Mouse (Mus musculus) hindbrain, embryonic 15.5 days (tissue): ENCODE data around the gene Ctcf. TPM values are rescaled to one million over a fixed set of nuclear protein-coding genes. Genes with fewer than 3 reads are reported as not detected.

Experiments
- ATAC-seq: fragments of 200-750 bp; cut with Nextera tagmentation; 2 replicates; pipeline ENCODE4 v1.8.0; 2017; ENCODE audit warnings: low read depth, moderate number of reproducible peaks, moderate TSS enrichment; ENCODE audit not compliant: low FRiP score
- H3K27ac ChIP-seq: fragments of 300-500 bp; sonication (generic); replicated peaks from 2 replicates; pipeline ENCODE4 v1.5.1; 2015; ENCODE audit warnings: mild to moderate bottlenecking, inconsistent platforms
- H3K27me3 ChIP-seq: fragments of 300-500 bp; sonication (generic); 2 replicates; pipeline ENCODE4 v1.6.1; 2015; ENCODE audit warnings: control low read depth, inconsistent platforms
- H3K36me3 ChIP-seq: fragments of 300-500 bp; sonication (generic); 2 replicates; pipeline ENCODE4 v1.6.1; 2015; ENCODE audit warnings: control low read depth, inconsistent platforms
- H3K4me1 ChIP-seq: fragments of 300-500 bp; sonication (generic); replicated peaks from 2 replicates; pipeline ENCODE4 v1.6.1; 2015; ENCODE audit warnings: control low read depth, inconsistent platforms
- H3K4me2 ChIP-seq: fragments of 300-500 bp; sonication (generic); 2 replicates; pipeline ENCODE4 v1.6.1; 2015; ENCODE audit warnings: moderate library complexity, mild to moderate bottlenecking, inconsistent platforms
- H3K4me3 ChIP-seq: fragments of 300-500 bp; sonication (generic); 2 replicates; pipeline ENCODE4 v1.5.1; 2015; ENCODE audit warnings: mild to moderate bottlenecking, inconsistent platforms
- H3K9ac ChIP-seq: fragments of 300-500 bp; sonication (generic); 2 replicates; pipeline ENCODE4 v1.6.1; 2015; ENCODE audit warnings: inconsistent platforms
- H3K9me3 ChIP-seq: fragments of 300-500 bp; sonication (generic); 2 replicates; pipeline ENCODE4 v1.6.1; 2016; ENCODE audit warnings: control low read depth, inconsistent platforms
- WGBS: fragments of 180-500 bp; shearing (Covaris S2); methylation state at CpG from one replicate; pipeline ENCODE4 v1.1.7; 2015; 5-methylcytosine and 5-hydroxymethylcytosine counted together
- polyA plus RNA-seq: library from polyadenylated mRNA; unstranded; fragments of >200 nt; fragmentation: Nextera tagmentation; extraction: Ambion mirVana; gene quantifications from 2 replicates; pipeline ENCODE4 v1.2.1, GENCODE M21; 2015

Gene Ctcf
- polyA plus RNA-seq, 1 experiment from 2014 or later: 100 TPM

DNA sequence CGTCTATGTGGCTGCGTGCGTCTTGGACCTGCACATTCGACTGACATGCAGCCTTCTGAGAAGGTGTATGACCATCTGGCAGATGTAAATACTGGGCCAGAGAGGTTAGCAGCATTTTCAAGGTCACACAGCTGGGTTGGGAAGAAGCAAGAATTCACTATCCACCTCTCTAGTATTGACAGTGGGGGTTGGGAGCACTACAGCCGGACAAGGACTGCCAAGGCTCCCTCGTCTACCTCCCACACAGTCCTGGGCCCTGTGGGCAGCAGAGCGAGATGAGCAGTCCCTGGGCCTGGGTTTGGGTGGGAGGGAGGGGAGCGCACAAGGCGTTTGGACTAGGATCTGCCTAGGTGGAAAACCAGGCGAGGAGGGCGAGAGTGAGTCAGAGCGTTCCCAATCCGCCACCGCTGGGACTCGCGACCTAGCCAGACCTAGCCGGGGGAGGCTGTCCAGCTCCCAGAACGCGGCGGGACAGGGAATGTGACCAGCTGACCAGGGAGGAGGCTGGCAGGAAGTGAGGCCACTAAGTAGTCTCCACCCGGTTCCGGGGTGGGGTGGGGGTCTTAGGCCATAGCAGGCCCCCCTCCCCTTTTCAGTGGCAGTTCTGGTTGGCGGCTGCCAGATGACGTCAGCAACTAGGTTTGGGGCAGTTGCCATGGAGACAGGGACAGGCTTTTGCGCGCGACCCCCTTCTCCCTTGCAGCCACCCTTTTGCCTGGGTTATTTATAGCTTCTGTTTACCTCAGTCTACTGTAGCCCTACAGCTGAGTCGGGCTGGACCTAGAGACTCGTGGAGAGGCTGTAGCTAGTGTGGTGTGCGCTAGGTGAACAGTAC lies 30.0 kb upstream of the Ctcf start:
- peak overlapping the region; percentile 87 for H3K9ac ChIP-seq
- WGBS: under 1% methylated on average over 30 of the region's 30 CpGs
- H3K4me3 ChIP-seq: peak overlapping the region; percentile 74
- no peaks in the 10 kb centered on the region for H3K36me3 ChIP-seq
- H3K4me1 ChIP-seq: peaks cover 33% of the 10 kb centered on the region
- ATAC-seq: peak; percentile 81
- peak overlapping the region; percentile 88 for H3K27ac ChIP-seq
- H3K4me2 ChIP-seq: peak overlapping the region; percentile 94
- no peaks in the 10 kb centered on the region for H3K9me3 ChIP-seq
- no peaks in the 10 kb centered on the region for H3K27me3 ChIP-seq

DNA sequence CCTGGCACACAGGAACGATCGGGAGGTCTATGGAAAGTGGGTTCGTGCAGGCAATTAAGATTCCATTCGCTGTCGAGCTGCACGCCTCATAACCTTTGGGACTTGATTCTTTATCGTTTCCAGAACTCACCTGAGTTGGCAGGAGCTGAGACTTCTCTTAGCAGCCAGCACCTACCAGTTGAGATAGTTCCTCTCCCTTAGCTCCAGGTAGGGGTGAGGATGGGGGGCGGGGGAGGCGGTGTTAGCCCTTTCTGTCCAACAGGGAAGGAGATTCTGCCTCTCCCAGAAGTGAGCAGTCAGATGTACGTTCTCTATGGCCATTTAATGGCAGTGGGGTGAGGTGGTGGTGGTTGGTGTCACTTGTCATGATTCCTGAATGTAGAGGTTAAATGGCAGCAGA lies 29.3 kb upstream of the Ctcf start:
- peak overlapping the region; percentile 74 for H3K4me3 ChIP-seq
- ATAC-seq: no peak
- H3K27ac ChIP-seq: peak overlapping the region; percentile 88
- 7% methylated on average over 10 of the region's 10 CpGs for WGBS
- no peaks in the 10 kb centered on the region for H3K9me3 ChIP-seq
- H3K4me1 ChIP-seq: peaks cover 33% of the 10 kb centered on the region
- H3K36me3 ChIP-seq: no peaks in the 10 kb centered on the region
- peak overlapping the region; percentile 94 for H3K4me2 ChIP-seq
- peak overlapping the region; percentile 87 for H3K9ac ChIP-seq
- peaks cover 4% of the 10 kb centered on the region; the same call in 1 of the 2 replicates for H3K27me3 ChIP-seq

DNA sequence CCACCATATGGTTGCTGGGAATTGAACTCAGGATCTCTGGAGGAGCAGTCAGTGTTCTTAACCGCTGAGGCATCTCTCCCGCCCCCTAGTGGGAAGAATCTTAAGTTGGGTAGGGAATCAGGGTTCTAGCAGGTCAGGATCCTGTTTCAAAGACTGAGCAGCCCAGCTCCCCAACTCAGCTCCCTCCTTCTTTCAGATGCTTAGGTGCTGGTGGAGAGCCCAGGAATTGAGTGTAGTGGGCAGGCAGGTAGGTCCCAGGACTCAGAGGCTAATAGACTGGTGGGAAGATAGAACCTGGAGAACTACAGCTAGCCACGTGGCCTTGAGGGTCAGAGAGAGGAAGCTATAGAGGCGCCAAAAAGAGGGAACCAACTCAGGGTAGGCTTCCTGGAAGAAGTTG lies 28.7 kb upstream of the Ctcf start:
- peak overlapping the region; percentile 94; the same call in 1 of the 2 replicates for H3K4me2 ChIP-seq

DNA sequence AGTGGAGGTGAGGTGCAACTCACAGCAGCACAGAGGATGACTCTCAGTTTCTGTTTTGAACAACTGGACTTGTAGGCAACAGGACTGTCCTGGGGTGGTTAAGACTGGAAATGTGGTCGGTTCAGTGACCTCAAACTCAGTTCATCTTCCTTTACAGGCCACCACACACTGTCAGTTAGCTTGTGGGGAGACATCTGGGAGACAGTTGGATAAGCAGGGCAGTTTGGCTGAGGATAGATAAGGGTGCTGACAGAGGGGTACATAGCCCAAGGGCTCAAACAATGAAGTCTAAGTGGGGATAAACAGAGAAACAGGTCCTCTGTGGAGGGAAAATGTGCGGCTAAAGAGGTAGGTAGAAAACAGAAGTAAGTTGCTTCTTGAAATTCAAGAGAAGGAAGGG lies 27.0 kb upstream of the Ctcf start:
- H3K9ac ChIP-seq: no peak overlapping the region
- no peak overlapping the region for H3K4me2 ChIP-seq
- H3K9me3 ChIP-seq: no peaks in the 10 kb centered on the region
- peaks cover 46% of the 10 kb centered on the region for H3K4me1 ChIP-seq
- ATAC-seq: no peak
- peaks cover 11% of the 10 kb centered on the region; the same call in 1 of the 2 replicates for H3K27me3 ChIP-seq
- H3K36me3 ChIP-seq: no peaks in the 10 kb centered on the region
- no peak overlapping the region for H3K4me3 ChIP-seq
- 72% methylated on average over 2 of the region's 2 CpGs for WGBS
- no peak overlapping the region for H3K27ac ChIP-seq

More for the DNA sequence above, 28.7 kb upstream of the Ctcf start:
- H3K9ac ChIP-seq: no peak overlapping the region
- no peak for ATAC-seq
- no peaks in the 10 kb centered on the region for H3K36me3 ChIP-seq
- H3K4me1 ChIP-seq: peaks cover 33% of the 10 kb centered on the region
- H3K4me3 ChIP-seq: no peak overlapping the region
- WGBS: 29% methylated on average over 4 of the region's 4 CpGs
- H3K27ac ChIP-seq: no peak overlapping the region
- no peaks in the 10 kb centered on the region for H3K9me3 ChIP-seq
- H3K27me3 ChIP-seq: peaks cover 10% of the 10 kb centered on the region; the same call in 1 of the 2 replicates

DNA sequence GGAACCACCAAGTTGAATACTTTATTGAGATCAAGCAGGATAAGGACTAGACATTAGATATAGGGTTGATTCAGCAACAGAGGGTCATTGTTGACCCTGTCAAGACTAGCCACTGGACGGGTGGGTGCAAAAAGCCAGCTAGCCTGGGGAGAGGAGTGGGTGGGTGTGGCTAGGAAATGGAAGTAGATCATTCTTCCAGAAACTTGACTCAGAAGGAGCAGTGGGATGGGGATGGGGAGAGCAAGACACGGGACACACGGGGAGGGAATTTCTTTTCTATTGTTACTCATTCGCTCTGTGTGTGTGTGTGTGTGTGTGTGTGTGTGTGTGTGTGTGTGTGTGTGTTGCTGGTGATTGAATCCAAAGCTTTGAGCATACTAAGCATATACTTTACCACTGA lies 26.6 kb upstream of the Ctcf start:
- WGBS: 72% methylated on average over 4 of the region's 4 CpGs
- no peaks in the 10 kb centered on the region for H3K9me3 ChIP-seq
- ATAC-seq: no peak
- H3K27ac ChIP-seq: no peak overlapping the region
- no peak overlapping the region for H3K4me2 ChIP-seq
- H3K4me1 ChIP-seq: peaks cover 44% of the 10 kb centered on the region
- no peak overlapping the region for H3K9ac ChIP-seq
- 0 out of 2 replicates have a peak, but pooled peaks cover under 1% of the 10 kb centered on the region for H3K36me3 ChIP-seq
- H3K4me3 ChIP-seq: no peak overlapping the region
- H3K27me3 ChIP-seq: peaks cover 11% of the 10 kb centered on the region; the same call in 1 of the 2 replicates

DNA sequence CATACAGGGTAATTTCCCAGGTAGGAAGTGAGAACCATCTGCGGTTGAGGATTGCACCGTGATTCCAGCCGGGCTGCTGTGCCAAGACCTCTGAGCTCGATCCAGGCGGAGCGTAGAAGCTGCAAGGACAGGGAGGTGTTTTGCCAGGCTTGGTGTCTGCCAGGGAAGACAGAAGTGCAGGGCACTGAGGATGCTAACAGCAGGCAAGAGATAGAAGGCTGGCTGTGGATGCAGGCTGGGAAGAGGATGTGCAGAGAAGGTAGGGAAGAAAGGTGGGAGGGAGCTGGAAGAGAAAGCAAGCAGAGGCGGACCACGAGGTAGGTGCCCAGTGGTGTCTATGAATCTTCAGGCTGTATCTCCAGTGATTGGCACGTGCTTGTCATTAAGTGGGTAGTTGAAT lies 24.5 kb upstream of the Ctcf start:
- 80% methylated on average over 9 of the region's 9 CpGs for WGBS
- peaks cover 33% of the 10 kb centered on the region for H3K4me1 ChIP-seq
- H3K36me3 ChIP-seq: peaks cover 17% of the 10 kb centered on the region
- no peak overlapping the region for H3K9ac ChIP-seq
- peaks cover 11% of the 10 kb centered on the region; the same call in 1 of the 2 replicates for H3K27me3 ChIP-seq
- no peak overlapping the region for H3K27ac ChIP-seq
- no peaks in the 10 kb centered on the region for H3K9me3 ChIP-seq
- ATAC-seq: no peak
- H3K4me2 ChIP-seq: no peak overlapping the region
- H3K4me3 ChIP-seq: no peak overlapping the region

DNA sequence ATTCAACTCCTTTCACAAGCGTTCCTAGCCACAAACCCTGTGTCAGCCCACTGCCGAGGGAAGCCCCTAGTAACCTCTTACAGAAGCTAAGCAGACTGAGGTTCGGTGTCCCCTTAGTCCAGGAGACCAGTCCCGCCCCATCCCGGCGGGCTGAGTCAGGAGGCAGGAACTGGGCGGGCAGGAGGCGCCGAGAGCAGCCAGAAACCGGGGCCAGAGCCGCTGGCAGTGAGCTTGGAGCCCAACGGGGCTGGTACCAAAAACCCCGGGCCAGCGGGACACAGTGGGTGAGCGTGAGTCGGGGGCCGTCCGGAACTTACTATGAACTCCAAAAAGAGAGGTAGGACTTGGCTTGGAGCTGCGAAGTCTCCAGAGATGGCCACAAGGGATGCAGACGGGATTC lies 23.3 kb upstream of the Ctcf start:
- Histone ChIP-seq H3K9ac (no peak overlapping the region), H3K4me1 (peaks cover 23% of the 10 kb centered on the region), H3K4me3 (peak overlapping the region; percentile 39), H3K36me3 (peaks cover 29% of the 10 kb centered on the region), H3K4me2 (peak overlapping the region; percentile 88), H3K9me3 (no peaks in the 10 kb centered on the region), H3K27ac (no peak overlapping the region), H3K27me3 (peaks cover 11% of the 10 kb centered on the region; the same call in 1 of the 2 replicates)
- ATAC-seq: no peak
- 4% methylated on average over 20 of the region's 20 CpGs for WGBS

DNA sequence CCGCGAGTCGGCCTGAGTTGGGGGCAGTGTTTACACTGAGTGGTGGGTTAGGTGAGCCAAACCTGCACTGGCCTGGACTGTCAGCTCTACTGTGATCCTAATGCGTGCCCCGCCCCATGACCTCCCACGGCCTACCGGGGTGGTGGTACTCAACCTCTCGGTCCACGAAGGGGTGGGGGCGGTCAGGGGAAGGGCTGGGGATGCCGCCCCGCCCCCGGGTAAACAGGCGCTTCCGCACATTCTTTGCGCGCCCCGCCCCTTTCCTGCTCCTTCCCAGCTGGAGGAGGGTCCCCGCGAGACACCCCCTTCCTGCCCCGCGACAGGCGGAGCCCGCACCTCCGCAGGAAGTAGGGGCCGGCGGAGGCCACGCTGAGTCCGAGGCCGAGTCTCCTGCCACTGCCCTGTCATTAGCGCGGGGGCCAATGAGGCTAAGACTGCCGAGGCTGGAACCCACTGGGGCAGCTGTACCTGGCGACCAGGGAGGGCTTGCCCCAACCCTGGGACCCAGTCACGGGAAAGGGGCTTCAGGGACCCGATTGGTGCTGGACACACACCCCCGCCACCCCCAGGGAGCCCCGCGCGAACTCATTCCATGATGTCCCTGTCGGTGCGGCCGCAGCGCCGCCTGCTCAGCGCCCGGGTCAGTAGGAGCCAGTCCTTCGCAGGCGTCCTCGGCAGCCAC lies 22.4 kb upstream of the Ctcf start:
- peaks cover 38% of the 10 kb centered on the region for H3K36me3 ChIP-seq

DNA sequence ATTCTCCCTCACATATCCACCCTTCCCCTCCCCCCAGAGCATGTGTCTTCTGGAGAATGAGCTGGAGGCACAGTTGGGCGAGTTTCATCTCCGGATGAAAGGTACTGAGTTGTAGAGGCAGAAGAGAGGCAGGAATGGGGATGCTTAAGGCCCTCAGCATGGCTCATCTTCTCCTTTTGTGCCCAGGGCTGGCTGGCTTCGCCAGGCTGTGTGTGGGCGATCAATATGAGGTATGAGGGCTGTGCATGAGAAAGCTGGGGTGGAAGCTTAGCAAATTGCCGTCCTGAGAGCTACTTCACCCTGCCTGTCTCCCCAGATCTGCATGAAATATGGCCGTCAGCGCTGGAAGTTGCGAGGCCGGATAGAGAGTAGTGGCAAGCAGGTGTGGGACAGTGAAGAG lies 20.4 kb upstream of the Ctcf start:
- H3K27me3 ChIP-seq: peaks cover 11% of the 10 kb centered on the region; the same call in 1 of the 2 replicates
- H3K27ac ChIP-seq: no peak overlapping the region
- H3K4me2 ChIP-seq: no peak overlapping the region
- H3K36me3 ChIP-seq: peaks cover 58% of the 10 kb centered on the region
- no peaks in the 10 kb centered on the region for H3K9me3 ChIP-seq
- H3K4me1 ChIP-seq: peaks cover 18% of the 10 kb centered on the region
- H3K9ac ChIP-seq: no peak overlapping the region
- H3K4me3 ChIP-seq: no peak overlapping the region
- ATAC-seq: no peak
- 91% methylated on average over 9 of the region's 9 CpGs for WGBS

More for the DNA sequence above, 22.4 kb upstream of the Ctcf start:
- no peak overlapping the region for H3K27ac ChIP-seq
- ATAC-seq: peak; percentile 52
- H3K9me3 ChIP-seq: no peaks in the 10 kb centered on the region
- H3K4me3 ChIP-seq: peak overlapping the region; percentile 39
- peaks cover 23% of the 10 kb centered on the region for H3K4me1 ChIP-seq
- H3K27me3 ChIP-seq: peaks cover 11% of the 10 kb centered on the region; the same call in 1 of the 2 replicates
- peak overlapping the region; percentile 37 for H3K9ac ChIP-seq
- WGBS: 1% methylated on average over 47 of the region's 50 CpGs
- H3K4me2 ChIP-seq: peak overlapping the region; percentile 88

DNA sequence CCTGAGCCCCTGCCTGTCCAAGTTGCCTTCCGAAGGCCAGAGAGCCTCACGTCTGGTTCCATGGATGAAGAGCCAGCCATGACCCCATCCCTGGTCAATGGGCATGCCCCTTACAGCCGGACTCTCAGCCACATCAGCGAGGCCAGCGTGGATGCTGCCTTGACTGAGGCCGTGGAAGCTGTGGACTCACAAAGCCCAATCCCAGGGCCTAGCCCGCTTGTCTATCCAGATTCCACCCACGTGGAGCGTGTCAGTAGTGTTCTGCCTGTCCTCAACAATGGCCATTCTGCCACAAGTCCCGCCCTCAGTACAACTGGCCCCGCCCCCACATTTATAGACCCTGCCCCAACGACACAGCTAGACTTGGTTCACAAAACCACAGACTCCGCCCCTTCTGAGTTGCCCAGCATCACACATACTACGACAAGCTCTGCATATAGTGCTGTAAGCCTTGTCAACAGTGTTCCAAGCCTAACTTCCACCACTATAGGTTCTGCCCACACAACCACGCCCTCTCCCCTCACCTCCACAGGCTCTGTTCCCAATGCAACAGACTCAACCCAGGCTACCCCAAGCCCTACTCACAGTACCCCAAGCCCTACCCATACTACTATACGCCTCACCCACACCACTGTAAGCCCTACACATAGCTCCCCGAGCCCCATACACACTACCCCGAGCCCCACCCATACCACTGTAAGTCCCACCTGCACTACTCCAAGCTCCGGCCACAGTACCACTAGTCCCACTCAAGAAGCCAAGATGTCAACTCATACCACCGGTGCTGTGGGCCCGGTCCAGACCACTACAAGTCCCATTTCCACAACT lies 18.7 kb upstream of the Ctcf start:
- ATAC-seq: peak; percentile 9; the same call in 1 of the 2 replicates
- 88% methylated on average over 21 of the region's 21 CpGs for WGBS
- H3K36me3 ChIP-seq: peaks cover 66% of the 10 kb centered on the region
- no peak overlapping the region for H3K4me3 ChIP-seq
- no peak overlapping the region for H3K27ac ChIP-seq
- H3K27me3 ChIP-seq: peaks cover under 1% of the 10 kb centered on the region; the same call in 1 of the 2 replicates
- no peak overlapping the region for H3K9ac ChIP-seq
- no peak overlapping the region for H3K4me2 ChIP-seq
- peaks cover 27% of the 10 kb centered on the region for H3K4me1 ChIP-seq
- no peaks in the 10 kb centered on the region for H3K9me3 ChIP-seq

DNA sequence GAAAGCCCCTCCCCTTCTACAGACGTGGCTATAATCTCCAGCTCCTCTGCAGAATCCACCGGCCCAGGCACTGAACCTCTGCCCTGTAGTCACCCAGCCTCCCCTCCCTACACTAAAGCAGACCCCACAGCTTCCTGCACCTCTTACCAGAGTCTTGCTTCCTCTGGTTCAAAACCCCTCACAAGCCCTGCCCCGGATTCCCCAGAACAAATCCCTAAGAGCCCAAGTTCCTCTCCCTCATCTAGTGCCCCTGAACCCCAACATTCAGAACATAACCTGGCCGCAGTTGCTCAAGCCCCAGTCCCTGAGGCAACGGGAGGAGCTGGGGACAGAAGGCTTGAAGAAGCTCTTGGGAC lies 18.1 kb upstream of the Ctcf start:
- no peak overlapping the region for H3K27ac ChIP-seq
- no peak overlapping the region for H3K4me3 ChIP-seq
- no peaks in the 10 kb centered on the region for H3K27me3 ChIP-seq
- ATAC-seq: no peak
- no peak overlapping the region for H3K4me2 ChIP-seq
- no peak overlapping the region for H3K9ac ChIP-seq
- H3K9me3 ChIP-seq: no peaks in the 10 kb centered on the region
- peaks cover 66% of the 10 kb centered on the region for H3K36me3 ChIP-seq
- WGBS: 93% methylated on average over 5 of the region's 5 CpGs
- H3K4me1 ChIP-seq: peaks cover 27% of the 10 kb centered on the region
